Mouse (Mus musculus): ENCODE data around the gene Npr1.

- TF ChIP-seq CTCF (IDR thresholded peaks at IDR 0.05; ENCODE audit: insufficient read depth, low read depth, low read length) = no peak
- TF ChIP-seq POLR2A (IDR thresholded peaks at IDR 0.05; ENCODE audit: insufficient read depth, low read depth, low read length) = no peak
These were observed 56.9 kb downstream of the Npr1 start for GRCm38 (mm10) chr3:90408721-90409120.

Data from olfactory bulb, adult 2 months (tissue).